Mouse (Mus musculus): ENCODE results near the gene Akt3.

Akt3 gene

GRCm38 (mm10) chr1:177048773-177049172 lies 209.2 kb downstream of the Akt3 start:
- DNase-seq (ENCODE audit: low spot score), result no peak

GRCm38 (mm10) chr1:177046963-177047362 lies 211.0 kb downstream of the Akt3 start:
- no peak for DNase-seq (ENCODE audit: low spot score)

GRCm38 (mm10) chr1:177045885-177046284 lies 212.1 kb downstream of the Akt3 start:
- DNase-seq (ENCODE audit: low spot score), result no peak

GRCm38 (mm10) chr1:177040058-177040457 lies 217.9 kb downstream of the Akt3 start:
- no peak for DNase-seq (ENCODE audit: low spot score)

GRCm38 (mm10) chr1:177039093-177039674 lies 218.8 kb downstream of the Akt3 start:
- no peak for DNase-seq (ENCODE audit: low spot score)

GRCm38 (mm10) chr1:177038383-177038782 lies 219.6 kb downstream of the Akt3 start:
- no peak for DNase-seq (ENCODE audit: low spot score)

- no peak for DNase-seq (ENCODE audit: low spot score)
Observed at GRCm38 (mm10) chr1:177035460-177035859, 222.5 kb downstream of the Akt3 start.

GRCm38 (mm10) chr1:177032233-177032632 lies 225.8 kb downstream of the Akt3 start:
- no peak for DNase-seq (ENCODE audit: low spot score)

GRCm38 (mm10) chr1:177031196-177031595 lies 226.8 kb downstream of the Akt3 start:
- DNase-seq (ENCODE audit: low spot score), result no peak

- no peak for DNase-seq (ENCODE audit: low spot score)
Observed at GRCm38 (mm10) chr1:177030669-177031068, 227.3 kb downstream of the Akt3 start.

- no peak for DNase-seq (ENCODE audit: low spot score)
Observed at GRCm38 (mm10) chr1:177029032-177029431, 229.0 kb downstream of the Akt3 start.

- no peak for DNase-seq (ENCODE audit: low spot score)
Observed at GRCm38 (mm10) chr1:177027706-177028105, 230.3 kb downstream of the Akt3 start.

GRCm38 (mm10) chr1:177022751-177023150 lies 235.3 kb downstream of the Akt3 start:
- no peak for DNase-seq (ENCODE audit: low spot score)

- DNase-seq (ENCODE audit: low spot score), result no peak
Observed at GRCm38 (mm10) chr1:177019668-177020067, 238.3 kb downstream of the Akt3 start.

GRCm38 (mm10) chr1:177018750-177019149 lies 239.3 kb downstream of the Akt3 start:
- DNase-seq (ENCODE audit: low spot score), result no peak

- no peak for DNase-seq (ENCODE audit: low spot score)
Observed at GRCm38 (mm10) chr1:177016729-177017128, 241.3 kb downstream of the Akt3 start.

GRCm38 (mm10) chr1:177015917-177016316 lies 242.1 kb downstream of the Akt3 start:
- DNase-seq (ENCODE audit: low spot score), result no peak

- no peak for DNase-seq (ENCODE audit: low spot score)
Observed at GRCm38 (mm10) chr1:177014921-177015439, 243.0 kb downstream of the Akt3 start.

GRCm38 (mm10) chr1:177014346-177014745 lies 243.7 kb downstream of the Akt3 start:
- no peak for DNase-seq (ENCODE audit: low spot score)

GRCm38 (mm10) chr1:177013776-177014175 lies 244.2 kb downstream of the Akt3 start:
- no peak for DNase-seq (ENCODE audit: low spot score)

GRCm38 (mm10) chr1:177013313-177013712 lies 244.7 kb downstream of the Akt3 start:
- DNase-seq (ENCODE audit: low spot score), result no peak

- no peak for DNase-seq (ENCODE audit: low spot score)
Observed at GRCm38 (mm10) chr1:177012774-177013173, 245.2 kb downstream of the Akt3 start.

- DNase-seq (ENCODE audit: low spot score), result no peak
Observed at GRCm38 (mm10) chr1:177011688-177012087, 246.3 kb downstream of the Akt3 start.

GRCm38 (mm10) chr1:177010607-177011302 lies 247.2 kb downstream of the Akt3 start:
- DNase-seq (ENCODE audit: low spot score), result no peak

Measured in testis, postnatal 10 days (tissue).